Mouse (Mus musculus) c-Kit-positive CD71-positive TER-119-positive erythroid progenitor cells, embryonic 14.5 days (primary cell): ENCODE measurements around the gene 5730522E02Rik.

ENCODE experiments used
- DNase-seq: peaks from one replicate; pipeline ENCODE4 v3.0.0-alpha.2; 2013; ENCODE audit warnings: low spot score

Gene 5730522E02Rik

GRCm38 (mm10) chr11:25674194-25674593, 536.4 kb downstream of the 5730522E02Rik start:
- DNase-seq: no peak

GRCm38 (mm10) chr11:25670018-25670417, 540.5 kb downstream of the 5730522E02Rik start:
- no peak for DNase-seq

GRCm38 (mm10) chr11:25664562-25665104, 545.9 kb downstream of the 5730522E02Rik start:
- no peak for DNase-seq

GRCm38 (mm10) chr11:25646282-25646681, 564.3 kb downstream of the 5730522E02Rik start:
- no peak for DNase-seq

- DNase-seq: no peak
These were observed 565.6 kb downstream of the 5730522E02Rik start for GRCm38 (mm10) chr11:25644767-25645622.

- DNase-seq: no peak
These were observed 603.7 kb downstream of the 5730522E02Rik start for GRCm38 (mm10) chr11:25606886-25607285.

- no peak for DNase-seq
These were observed 610.5 kb downstream of the 5730522E02Rik start for GRCm38 (mm10) chr11:25600030-25600429.

- no peak for DNase-seq
These were observed 615.3 kb downstream of the 5730522E02Rik start for GRCm38 (mm10) chr11:25595303-25595702.

GRCm38 (mm10) chr11:25594780-25595179, 615.8 kb downstream of the 5730522E02Rik start:
- DNase-seq: no peak

GRCm38 (mm10) chr11:25592268-25592667, 618.3 kb downstream of the 5730522E02Rik start:
- DNase-seq: no peak

GRCm38 (mm10) chr11:25590215-25590614, 620.3 kb downstream of the 5730522E02Rik start:
- DNase-seq: no peak

- DNase-seq: no peak
These were observed 621.1 kb downstream of the 5730522E02Rik start for GRCm38 (mm10) chr11:25589509-25589908.

GRCm38 (mm10) chr11:25574129-25574465, 636.5 kb downstream of the 5730522E02Rik start:
- DNase-seq: no peak

- no peak for DNase-seq
These were observed 637.0 kb downstream of the 5730522E02Rik start for GRCm38 (mm10) chr11:25573408-25574128.

- DNase-seq: no peak
These were observed 639.2 kb downstream of the 5730522E02Rik start for GRCm38 (mm10) chr11:25571396-25571795.
